Mouse (Mus musculus) myocyte (in vitro differentiated cells): ENCODE results near the gene Olfr110.
"Not testable (repeated sequence)": the region's sequence is repeated elsewhere in the genome, so short reads cannot be mapped to it uniquely, and the experiment has no call there.

Experiments used
- CEBPB ChIP-seq: IDR thresholded peaks from 2 replicates; pipeline ENCODE4 v1.6.1; 2011; ENCODE audit warnings: mild to moderate bottlenecking, moderate library complexity; ENCODE audit not compliant: poor library complexity, insufficient read depth, severe bottlenecking
- E2F4 ChIP-seq: IDR thresholded peaks from one replicate; pipeline ENCODE4 v1.6.1; 2011; ENCODE audit warnings: mild to moderate bottlenecking, control low read depth, moderate library complexity; ENCODE audit not compliant: insufficient read depth
- MAX ChIP-seq: IDR thresholded peaks from one replicate; pipeline ENCODE4 v1.6.1; 2011; ENCODE audit warnings: low read depth, mild to moderate bottlenecking, control low read depth
- MYOD1 ChIP-seq, 3 experiments: IDR thresholded peaks; one replicate each; pipeline ENCODE4 v1.6.1; 2011; ENCODE audit warnings: control low read depth in 2 of 3, low read depth in 2 of 3, mild to moderate bottlenecking in 2 of 3, moderate library complexity in 1 of 3; ENCODE audit not compliant: insufficient read length in 2 of 3, control insufficient read depth in 1 of 3
- POLR2A ChIP-seq: IDR thresholded peaks from one replicate; pipeline ENCODE4 v1.6.1; 2011; ENCODE audit warnings: low read depth, mild to moderate bottlenecking, control low read depth, moderate library complexity; ENCODE audit not compliant: insufficient read length
- POLR2AphosphoS2 ChIP-seq: IDR thresholded peaks from one replicate; pipeline ENCODE4 v1.6.1; 2011; ENCODE audit warnings: low read depth, control low read depth; ENCODE audit not compliant: insufficient read length
- REST ChIP-seq: IDR thresholded peaks from one replicate; pipeline ENCODE4 v1.6.1; 2011; ENCODE audit warnings: mild to moderate bottlenecking, control low read depth, moderate library complexity; ENCODE audit not compliant: insufficient read depth, insufficient read length
- SRF ChIP-seq: IDR thresholded peaks from one replicate; pipeline ENCODE4 v1.6.1; 2011; ENCODE audit warnings: low read depth; ENCODE audit not compliant: control insufficient read depth, insufficient read length
- TCF12 ChIP-seq: IDR thresholded peaks from one replicate; pipeline ENCODE4 v1.6.1; 2011; ENCODE audit warnings: mild to moderate bottlenecking, control low read depth; ENCODE audit not compliant: poor library complexity, insufficient read depth, severe bottlenecking
- USF1 ChIP-seq: IDR thresholded peaks from one replicate; pipeline ENCODE4 v1.6.1; 2011; ENCODE audit warnings: low read depth, mild to moderate bottlenecking, control low read depth, moderate library complexity

- TF ChIP-seq TCF12; POLR2AphosphoS2; USF1; POLR2A; E2F4; MAX; CEBPB; MYOD1 (IDR thresholded peaks at IDR 0.05; ENCODE audit: control insufficient read depth in 1 of 3, insufficient read length in 2 of 3, low read depth in 2 of 3); SRF; REST: not testable (repeated sequence)
Observed at GRCm38 (mm10) chr17:37525427-37525826, 33.2 kb downstream of the Olfr110 start.
